Comparison of ENCODE assay signal across 27 mouse cellular contexts in genomic region chr7:58740842-58741241, GRCm38 (mm10).
DNase-seq lines count a peak whose midpoint lies in the region; ATAC-seq lines count a peak whose summit lies in the region.
"Had no signal": no experiment of that assay in that cellular context is flagged by ENCODE, and none has a peak within 500 bp of the region (broad histone marks: within the 10 kb centered on the region; RNA-seq: fewer than 3 reads in every experiment).

No protein-coding gene starts in this region.

- H3K27me3 ChIP-seq in splenic B cell, adult 2 months (ENCODE audit: control insufficient read depth, insufficient read depth, low read length, poor library complexity, severe bottlenecking) = no peaks in the 10 kb centered on the region
- H3K27me3 ChIP-seq: embryonic facial prominence, embryonic 13.5 days; forebrain, embryonic 15.5 days; heart, embryonic 13.5 days; limb, embryonic 13.5 days; neural tube, embryonic 15.5 days had no signal

- ATAC-seq in common myeloid progenitor, adult 5-6 weeks (replicated peaks; ENCODE audit: low read depth, poor library complexity, severe bottlenecking) = peak; percentile 48
- ATAC-seq in megakaryocyte progenitor cell, adult 5-6 weeks (replicated peaks; ENCODE audit: poor library complexity) = peak; percentile 66
- ATAC-seq: forebrain, embryonic 15.5 days; hindbrain, postnatal 0 days; intestine, embryonic 16.5 days; midbrain, embryonic 16.5 days had no signal

- DNase-seq in CD4-positive, CD25-positive, alpha-beta regulatory T cell, adult 2 months (ENCODE audit: low read depth, low spot score) = peak; percentile 28
- DNase-seq in splenic B cell, adult 2 months (ENCODE audit: low read depth, low spot score) = peak; percentile 14
- no peak for DNase-seq in gastrocnemius, postnatal 4 days (ENCODE audit: low spot score in 2 of 2)
- no peak for DNase-seq in layer of hippocampus, postnatal 25 days (ENCODE audit: extremely low spot score in 1 of 2, low spot score in 1 of 2)
- DNase-seq: adrenal gland, postnatal 14 days; cerebellum, adult 11 months; cerebellum, adult 9-10 months; gastrocnemius, postnatal 25 days; heart, postnatal 14 days; kidney, adult 8-10 months; kidney, postnatal 10 days; lung, postnatal 4 days; right cerebral cortex, adult 18-20 months; spleen, adult 18-20 months; thymus, adult 18-20 months; thymus, postnatal 36 days had no signal

- no peaks in the 10 kb centered on the region for H3K36me3 ChIP-seq in splenic B cell, adult 2 months (ENCODE audit: control insufficient read depth, insufficient read depth, low read length, poor library complexity, severe bottlenecking)
- H3K36me3 ChIP-seq: embryonic facial prominence, embryonic 13.5 days; forebrain, embryonic 10.5 days; forebrain, embryonic 15.5 days; heart, embryonic 13.5 days; limb, embryonic 13.5 days; neural tube, embryonic 15.5 days had no signal

Comparison
In these comparisons a context has a peak if more than half of its experiments do, and no peak if none do; other contexts are left out.
1. DNase-seq: peak in CD4-positive, CD25-positive, alpha-beta regulatory T cell, adult 2 months (single experiment) and splenic B cell, adult 2 months (single experiment); none in gastrocnemius, postnatal 4 days (0 of 2) and layer of hippocampus, postnatal 25 days (0 of 2).